Mouse (Mus musculus): ENCODE data around the gene Stk39. TPM values are rescaled to one million over a fixed set of nuclear protein-coding genes. Genes with fewer than 3 reads are reported as not detected.

Gene Stk39
- polyA plus RNA-seq, 1 experiment = 26.3 TPM

- no peak overlapping the region for H3K27ac ChIP-seq (ENCODE audit: insufficient read depth, low read length)
- TF ChIP-seq POLR2A (IDR thresholded peaks at IDR 0.05; ENCODE audit: low read depth, low read length) = no peak
- no peak for TF ChIP-seq CTCF (IDR thresholded peaks at IDR 0.05; ENCODE audit: borderline replicate concordance, insufficient read depth, low read length)
- H3K4me1 ChIP-seq (ENCODE audit: control insufficient read depth, insufficient read depth, low read length) = 0 out of 2 replicates have a peak, but pooled peaks cover 1% of the 10 kb centered on the region
- no peak overlapping the region for H3K4me3 ChIP-seq (ENCODE audit: insufficient read depth, low read length)
Observed at GRCm38 (mm10) chr2:68215176-68215575, 256.9 kb downstream of the Stk39 start.

- H3K27ac ChIP-seq (ENCODE audit: insufficient read depth, low read length) = no peak overlapping the region
- 0 out of 2 replicates have a peak, but pooled peaks cover 4% of the 10 kb centered on the region for H3K4me1 ChIP-seq (ENCODE audit: control insufficient read depth, insufficient read depth, low read length)
- TF ChIP-seq POLR2A (IDR thresholded peaks at IDR 0.05; ENCODE audit: low read depth, low read length) = no peak
- TF ChIP-seq CTCF (IDR thresholded peaks at IDR 0.05; ENCODE audit: borderline replicate concordance, insufficient read depth, low read length) = no peak
- H3K4me3 ChIP-seq (ENCODE audit: insufficient read depth, low read length) = no peak overlapping the region
Observed at GRCm38 (mm10) chr2:68214400-68214799, 257.7 kb downstream of the Stk39 start.

GRCm38 (mm10) chr2:68211443-68211842 is 260.6 kb downstream of the Stk39 start:
- Histone ChIP-seq H3K4me1 (ENCODE audit: control insufficient read depth, insufficient read depth, low read length) (0 out of 2 replicates have a peak, but pooled peaks cover 4% of the 10 kb centered on the region), H3K4me3 (ENCODE audit: insufficient read depth, low read length) (no peak overlapping the region), H3K27ac (ENCODE audit: insufficient read depth, low read length) (no peak overlapping the region)
- TF ChIP-seq CTCF (IDR thresholded peaks at IDR 0.05; ENCODE audit: borderline replicate concordance, insufficient read depth, low read length) = no peak
- no peak for TF ChIP-seq POLR2A (IDR thresholded peaks at IDR 0.05; ENCODE audit: low read depth, low read length)

GRCm38 (mm10) chr2:68196245-68196644 is 275.8 kb downstream of the Stk39 start:
- Histone ChIP-seq H3K4me1 (ENCODE audit: control insufficient read depth, insufficient read depth, low read length) (no peaks in the 10 kb centered on the region), H3K27ac (ENCODE audit: insufficient read depth, low read length) (no peak overlapping the region)
- TF ChIP-seq CTCF (IDR thresholded peaks at IDR 0.05; ENCODE audit: borderline replicate concordance, insufficient read depth, low read length) (no peak), POLR2A (IDR thresholded peaks at IDR 0.05; ENCODE audit: low read depth, low read length) (no peak)

GRCm38 (mm10) chr2:68194444-68194843 is 277.6 kb downstream of the Stk39 start:
- no peak for TF ChIP-seq POLR2A (IDR thresholded peaks at IDR 0.05; ENCODE audit: low read depth, low read length)
- TF ChIP-seq CTCF (IDR thresholded peaks at IDR 0.05; ENCODE audit: borderline replicate concordance, insufficient read depth, low read length) = no peak
- Histone ChIP-seq H3K27ac (ENCODE audit: insufficient read depth, low read length) (no peak overlapping the region), H3K4me3 (ENCODE audit: insufficient read depth, low read length) (no peak overlapping the region)

More at GRCm38 (mm10) chr2:68196245-68196644, 275.8 kb downstream of the Stk39 start:
- no peak overlapping the region for H3K4me3 ChIP-seq (ENCODE audit: insufficient read depth, low read length)

GRCm38 (mm10) chr2:68193465-68193837 is 278.6 kb downstream of the Stk39 start:
- no peak overlapping the region for H3K4me3 ChIP-seq (ENCODE audit: insufficient read depth, low read length)
- no peak overlapping the region for H3K27ac ChIP-seq (ENCODE audit: insufficient read depth, low read length)
- no peaks in the 10 kb centered on the region for H3K4me1 ChIP-seq (ENCODE audit: control insufficient read depth, insufficient read depth, low read length)
- TF ChIP-seq CTCF (IDR thresholded peaks at IDR 0.05; ENCODE audit: borderline replicate concordance, insufficient read depth, low read length) (no peak), POLR2A (IDR thresholded peaks at IDR 0.05; ENCODE audit: low read depth, low read length) (no peak)

More at GRCm38 (mm10) chr2:68194444-68194843, 277.6 kb downstream of the Stk39 start:
- H3K4me1 ChIP-seq (ENCODE audit: control insufficient read depth, insufficient read depth, low read length) = no peaks in the 10 kb centered on the region

- no peaks in the 10 kb centered on the region for H3K4me1 ChIP-seq (ENCODE audit: control insufficient read depth, insufficient read depth, low read length)
- H3K4me3 ChIP-seq (ENCODE audit: insufficient read depth, low read length) = no peak overlapping the region
- TF ChIP-seq POLR2A (IDR thresholded peaks at IDR 0.05; ENCODE audit: low read depth, low read length) = no peak
- TF ChIP-seq CTCF (IDR thresholded peaks at IDR 0.05; ENCODE audit: borderline replicate concordance, insufficient read depth, low read length) = no peak
- H3K27ac ChIP-seq (ENCODE audit: insufficient read depth, low read length) = no peak overlapping the region
Observed at GRCm38 (mm10) chr2:68192605-68193464, 279.2 kb downstream of the Stk39 start.

GRCm38 (mm10) chr2:68176425-68176824 is 295.6 kb downstream of the Stk39 start:
- Histone ChIP-seq H3K4me1 (ENCODE audit: control insufficient read depth, insufficient read depth, low read length) (no peaks in the 10 kb centered on the region), H3K4me3 (ENCODE audit: insufficient read depth, low read length) (no peak overlapping the region), H3K27ac (ENCODE audit: insufficient read depth, low read length) (no peak overlapping the region)
- no peak for TF ChIP-seq CTCF (IDR thresholded peaks at IDR 0.05; ENCODE audit: borderline replicate concordance, insufficient read depth, low read length)
- TF ChIP-seq POLR2A (IDR thresholded peaks at IDR 0.05; ENCODE audit: low read depth, low read length) = no peak

- TF ChIP-seq CTCF (IDR thresholded peaks at IDR 0.05; ENCODE audit: borderline replicate concordance, insufficient read depth, low read length) (no peak), POLR2A (IDR thresholded peaks at IDR 0.05; ENCODE audit: low read depth, low read length) (no peak)
- Histone ChIP-seq H3K4me1 (ENCODE audit: control insufficient read depth, insufficient read depth, low read length) (no peaks in the 10 kb centered on the region), H3K27ac (ENCODE audit: insufficient read depth, low read length) (no peak overlapping the region), H3K4me3 (ENCODE audit: insufficient read depth, low read length) (no peak overlapping the region)
Observed at GRCm38 (mm10) chr2:68171306-68171705, 300.8 kb downstream of the Stk39 start.

- Histone ChIP-seq H3K4me3 (ENCODE audit: insufficient read depth, low read length) (no peak overlapping the region), H3K27ac (ENCODE audit: insufficient read depth, low read length) (no peak overlapping the region), H3K4me1 (ENCODE audit: control insufficient read depth, insufficient read depth, low read length) (no peaks in the 10 kb centered on the region)
- no peak for TF ChIP-seq CTCF (IDR thresholded peaks at IDR 0.05; ENCODE audit: borderline replicate concordance, insufficient read depth, low read length)
- TF ChIP-seq POLR2A (IDR thresholded peaks at IDR 0.05; ENCODE audit: low read depth, low read length) = no peak
Observed at GRCm38 (mm10) chr2:68162012-68162411, 310.1 kb downstream of the Stk39 start.
